Mouse (Mus musculus) ES-Bruce4 (cell line): ENCODE results near the gene Gm28043.

Experiments used
- CTCF ChIP-seq: IDR thresholded peaks from one replicate; pipeline ENCODE4 v1.8.1; 2011; ENCODE audit warnings: low read depth, low read length
- POLR2A ChIP-seq: IDR thresholded peaks from one replicate; pipeline ENCODE4 v1.8.1; 2011; ENCODE audit warnings: low read length; ENCODE audit not compliant: insufficient read depth

DNA sequence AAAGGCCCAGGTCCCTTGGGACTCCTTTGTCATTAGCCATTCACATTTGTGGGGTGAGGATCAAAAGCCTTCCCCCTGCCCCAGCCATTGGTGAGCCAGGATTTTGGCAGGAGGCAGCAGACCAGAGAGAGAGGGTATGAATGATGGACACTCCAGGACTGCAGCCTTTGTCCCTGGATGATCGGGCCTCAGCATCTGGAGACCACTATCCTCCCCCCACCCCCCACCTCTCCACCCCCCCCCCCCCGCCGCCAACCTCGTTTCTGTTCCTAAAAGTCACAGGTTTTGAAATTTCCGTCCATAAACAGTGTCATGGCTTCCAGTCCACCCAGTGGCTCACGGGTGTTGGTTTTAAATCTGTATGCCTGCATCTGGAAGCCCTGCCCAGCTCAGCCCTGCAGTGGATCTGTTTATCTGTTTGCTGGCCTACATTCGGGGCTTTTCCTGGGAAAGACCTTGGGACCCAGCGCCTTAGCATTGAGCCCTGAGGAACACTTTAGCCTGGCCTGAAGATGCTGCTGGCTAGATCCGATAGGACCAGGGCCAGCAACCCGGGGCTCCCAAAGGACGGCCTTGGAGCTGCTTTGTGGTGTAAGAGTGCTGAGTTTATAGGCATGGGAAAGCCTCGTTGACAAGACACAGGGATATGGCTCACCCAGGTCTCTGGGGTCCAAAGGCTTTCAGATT is 116.7 kb downstream of the Gm28043 start:
- TF ChIP-seq POLR2A (no peak), CTCF (no peak)
